Mouse (Mus musculus) NIH3T3 (cell line): ENCODE results near the gene Lrriq4.
"Not testable (repeated sequence)": the region's sequence is repeated elsewhere in the genome, so short reads cannot be mapped to it uniquely, and the experiment has no call there.

Experiments
- DNase-seq: peaks from one replicate; pipeline ENCODE4 v3.0.0-alpha.2; 2012; ENCODE audit warnings: low read depth

Lrriq4 gene

DNA sequence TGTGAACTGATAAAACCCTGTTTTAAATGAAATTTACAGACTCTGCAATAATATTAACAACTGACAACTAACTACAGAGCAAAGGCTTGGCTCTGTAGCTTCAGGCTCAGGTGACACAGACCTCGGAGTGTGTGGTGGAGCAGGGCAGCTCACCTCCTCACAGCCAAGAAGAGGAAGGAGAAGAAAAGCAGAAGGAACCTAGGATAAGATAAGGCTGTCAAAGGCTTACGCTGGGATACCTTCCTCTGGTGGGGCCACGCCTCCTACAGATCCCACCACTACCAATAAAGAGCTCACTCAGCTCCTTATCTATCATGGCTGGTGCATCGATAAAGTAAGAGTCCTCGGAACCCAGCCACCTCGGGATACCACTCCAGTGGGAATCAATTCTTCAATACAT is 38.9 kb downstream of the Lrriq4 start:
- no peak for DNase-seq

GRCm38 (mm10) chr3:30687216-30687615 is 42.9 kb downstream of the Lrriq4 start:
- no peak for DNase-seq

DNA sequence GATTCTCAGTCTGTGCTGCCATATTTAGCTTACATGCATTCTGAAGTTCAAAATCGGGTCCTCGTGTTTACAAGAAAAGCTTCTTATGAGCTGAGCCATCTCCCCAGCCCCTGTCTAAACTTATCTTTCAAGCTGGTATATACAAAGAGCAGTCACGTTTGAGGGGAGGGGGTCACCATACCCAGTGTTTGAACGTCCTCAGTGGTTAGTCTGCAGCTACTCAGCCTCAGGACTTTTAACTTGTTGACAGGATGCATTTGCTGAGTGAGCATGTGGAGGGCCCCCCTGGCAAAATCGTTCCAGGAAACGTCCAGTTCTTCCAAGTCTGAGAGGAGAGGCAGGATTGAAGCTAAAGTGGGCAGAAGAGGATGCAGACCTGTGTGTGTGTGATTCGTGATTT is 46.7 kb downstream of the Lrriq4 start:
- no peak for DNase-seq

DNA sequence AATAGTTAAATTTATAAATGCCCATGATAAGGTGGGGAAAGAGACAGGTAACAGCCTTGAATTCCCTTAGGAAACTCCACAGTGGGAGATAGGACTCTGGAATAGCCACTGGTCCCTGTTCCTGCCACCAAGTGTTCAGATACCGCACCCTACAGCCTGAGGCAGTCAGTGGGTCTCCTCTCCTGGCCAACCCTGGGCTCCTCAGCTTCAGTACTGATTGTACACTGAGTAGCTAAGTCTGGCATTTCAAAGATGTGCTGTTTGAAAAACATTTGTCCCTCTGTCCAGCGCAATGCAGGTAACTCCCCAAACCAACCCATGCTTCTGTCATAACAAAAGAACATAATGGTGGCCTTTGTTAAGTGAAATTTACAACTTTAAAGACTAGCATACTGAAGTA is 51.4 kb downstream of the Lrriq4 start:
- no peak for DNase-seq

DNA sequence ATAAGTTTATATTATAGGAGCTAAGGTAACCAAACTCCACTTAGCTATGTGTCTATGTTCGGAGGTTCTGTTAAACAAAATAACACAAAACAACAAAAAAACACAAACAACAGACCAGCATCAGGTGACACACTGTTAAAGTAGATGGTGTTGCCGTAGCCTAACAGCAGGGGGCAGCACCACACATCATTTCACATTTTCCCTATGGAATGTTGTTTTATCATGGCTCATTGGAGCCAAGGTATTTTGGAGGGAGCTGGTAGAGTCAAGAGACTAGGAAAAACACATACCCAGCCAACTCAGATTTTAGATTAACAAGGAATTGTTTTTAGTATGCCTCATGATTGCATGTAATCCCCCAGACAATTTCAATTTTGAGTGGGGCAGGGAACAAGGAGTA is 52.0 kb downstream of the Lrriq4 start:
- DNase-seq, result peak; percentile 88

GRCm38 (mm10) chr3:30697891-30698290 is 53.6 kb downstream of the Lrriq4 start:
- no peak for DNase-seq

DNA sequence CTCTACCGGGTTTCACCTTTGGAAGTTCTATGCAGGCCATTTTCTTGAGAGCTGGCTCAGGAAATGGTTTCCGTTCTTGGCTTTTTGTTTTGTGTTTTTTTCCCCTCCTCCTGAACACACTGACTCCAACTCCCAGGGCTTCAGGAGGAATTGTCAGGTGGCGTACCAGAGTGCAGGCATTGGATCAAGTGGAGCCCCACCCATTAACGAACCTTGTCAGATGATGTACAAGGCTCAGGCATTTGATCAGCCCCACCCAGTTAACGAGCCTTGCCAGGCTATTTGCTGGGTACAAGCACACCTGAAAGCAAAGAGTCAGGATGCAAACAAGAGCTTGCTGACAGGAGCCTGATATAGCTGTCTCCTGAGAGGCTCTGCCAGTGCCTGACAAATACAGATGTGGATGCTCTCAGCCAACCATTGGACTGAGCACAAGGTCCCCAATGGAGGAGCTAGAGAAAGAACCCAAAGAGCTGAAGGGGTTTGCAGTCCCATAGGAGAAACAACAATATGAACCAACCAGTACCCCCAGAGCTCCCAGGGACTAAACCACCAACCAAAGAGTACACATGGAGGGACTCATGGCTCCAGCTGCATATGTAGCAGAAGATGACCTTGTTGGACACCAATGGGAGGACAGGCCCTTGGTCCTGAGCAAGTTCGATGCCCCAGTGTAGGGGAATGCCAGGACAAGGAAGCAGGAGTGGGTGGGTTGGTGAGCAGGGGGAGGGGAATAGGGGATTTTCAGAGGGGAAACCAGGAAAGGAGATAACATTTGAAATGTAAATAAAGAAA is 55.6 kb downstream of the Lrriq4 start, which contains the start of gene Lrrc31:
Gene Lrrc31 (minus strand): TSS at position 133 of the 795 bp plus-strand sequence.
- DNase-seq, result not testable (repeated sequence)

- DNase-seq, result no peak
Measured at GRCm38 (mm10) chr3:30705977-30706376, 61.7 kb downstream of the Lrriq4 start.

- peak; percentile 28 for DNase-seq
Measured at GRCm38 (mm10) chr3:30706614-30707276, 62.4 kb downstream of the Lrriq4 start.

DNA sequence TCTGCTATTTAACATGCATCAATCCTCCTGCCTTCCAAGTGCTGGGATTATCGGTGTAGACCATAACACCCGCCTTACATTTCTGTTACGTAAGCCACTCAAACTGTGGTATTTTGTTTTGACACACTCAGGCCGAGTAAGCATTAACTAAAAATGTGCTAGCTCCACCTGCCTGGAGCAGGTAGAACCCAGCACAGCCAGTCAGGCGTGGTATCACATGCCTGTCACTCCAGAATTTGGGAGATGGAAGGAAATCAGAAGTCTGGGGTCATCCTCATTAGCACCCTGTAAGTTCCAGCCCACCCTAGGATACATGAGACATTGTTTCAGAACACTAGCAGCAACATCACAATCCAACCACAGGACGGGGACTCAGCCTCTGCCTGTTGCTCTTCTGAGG is 65.9 kb downstream of the Lrriq4 start:
- no peak for DNase-seq

- no peak for DNase-seq
Measured at GRCm38 (mm10) chr3:30713334-30713733, 69.0 kb downstream of the Lrriq4 start.

- no peak for DNase-seq
Measured at GRCm38 (mm10) chr3:30718649-30719048, 74.3 kb downstream of the Lrriq4 start.
